Mouse (Mus musculus): ENCODE data around the gene Efcc1.

Gene Efcc1

GRCm38 (mm10) chr6:87804036-87804435 is 73.4 kb downstream of the Efcc1 start:
- no peak for DNase-seq (ENCODE audit: low read depth, low spot score)

- no peak for DNase-seq (ENCODE audit: low read depth, low spot score)
Measured at GRCm38 (mm10) chr6:87804886-87805285, 74.2 kb downstream of the Efcc1 start.

GRCm38 (mm10) chr6:87805448-87805847 is 74.8 kb downstream of the Efcc1 start:
- no peak for DNase-seq (ENCODE audit: low read depth, low spot score)

All from 3T3-L1 (cell line).